Mouse (Mus musculus) limb, embryonic 14.5 days (tissue): ENCODE measurements around the gene Enam. TPM values are rescaled to one million over a fixed set of nuclear protein-coding genes. Genes with fewer than 3 reads are reported as not detected.

Experiments used
- ATAC-seq: fragments of 200-750 bp; cut with Nextera tagmentation; 2 replicates; pipeline ENCODE4 v1.8.0; 2017; ENCODE audit warnings: low read depth, moderate number of reproducible peaks, moderate TSS enrichment; ENCODE audit not compliant: low FRiP score
- DNase-seq: peaks from one replicate; pipeline ENCODE4 v3.0.0-alpha.2; 2015; ENCODE audit warnings: low spot score
- H3K27ac ChIP-seq: fragments of 300-500 bp; sonication (generic); replicated peaks from 2 replicates; pipeline ENCODE4 v1.5.1; 2014; ENCODE audit warnings: low read depth, mild to moderate bottlenecking, low read length, moderate library complexity, mixed read lengths
- H3K27me3 ChIP-seq: fragments of 300-500 bp; sonication (generic); 2 replicates; pipeline ENCODE4 v1.6.1; 2014; ENCODE audit warnings: low read length, mixed read lengths; ENCODE audit not compliant: control insufficient read depth, insufficient read depth
- H3K36me3 ChIP-seq: fragments of 300-500 bp; sonication (generic); 2 replicates; pipeline ENCODE4 v1.6.1; 2014; ENCODE audit warnings: mild to moderate bottlenecking, low read length, moderate library complexity, mixed read lengths; ENCODE audit not compliant: control insufficient read depth, insufficient read depth
- H3K4me1 ChIP-seq: fragments of 300-500 bp; sonication (generic); 2 replicates; pipeline ENCODE4 v1.6.1; 2014; ENCODE audit warnings: antibody characterized with exemption, low read length, mixed read lengths; ENCODE audit not compliant: control insufficient read depth, insufficient read depth
- H3K4me2 ChIP-seq: fragments of 300-500 bp; sonication (generic); replicated peaks from 2 replicates; pipeline ENCODE4 v1.6.1; 2014; ENCODE audit warnings: low read depth, mild to moderate bottlenecking, low read length, moderate library complexity; ENCODE audit not compliant: severe bottlenecking
- H3K4me3 ChIP-seq: fragments of 300-500 bp; sonication (generic); replicated peaks from 2 replicates; pipeline ENCODE4 v1.5.1; 2014; ENCODE audit warnings: low read length
- H3K9ac ChIP-seq: fragments of 300-500 bp; sonication (generic); 2 replicates; pipeline ENCODE4 v1.6.1; 2014; ENCODE audit warnings: mild to moderate bottlenecking, low read depth, low read length, moderate library complexity; ENCODE audit not compliant: severe bottlenecking
- H3K9me3 ChIP-seq: fragments of 300-500 bp; sonication (generic); 2 replicates; pipeline ENCODE4 v1.6.1; 2016; ENCODE audit warnings: low read length; ENCODE audit not compliant: control insufficient read depth
- POLR2A ChIP-seq: fragments of 200-500 bp; IDR thresholded peaks from 2 replicates; pipeline ENCODE4 v1.8.0; 2012; ENCODE audit warnings: inconsistent platforms, mild to moderate bottlenecking, moderate library complexity, borderline replicate concordance; ENCODE audit not compliant: insufficient read depth, insufficient read length; ENCODE audit errors: extremely low read depth
- WGBS: fragments of 180-500 bp; shearing (Covaris S2); extraction: QIAGEN DNeasy Blood & Tissue Kit; methylation state at CpG from one replicate; pipeline ENCODE4 v1.1.7; 2014; 5-methylcytosine and 5-hydroxymethylcytosine counted together
- polyA plus RNA-seq, 2 experiments: library from polyadenylated mRNA; depleted of rRNA in 1 of 2; stranded (reverse) in 1 of 2; unstranded in 1 of 2; fragments of >200 nt; fragmentation: Nextera tagmentation in 1 of 2; extraction: Ambion mirVana in 1 of 2; gene quantifications; 2 replicates each; pipeline versions ENCODE4 v1.2.1 to v1.2.3; 2012 to 2014

The Enam gene
- polyA plus RNA-seq, 2 experiments, result 0.03 to 0.07 TPM

GRCm38 (mm10) chr5:88491111-88491510 is 3.3 kb downstream of the Enam start:
- H3K4me3 ChIP-seq, result no peak overlapping the region
- 90% methylated on average over 5 of the region's 5 CpGs for WGBS
- no peaks in the 10 kb centered on the region for H3K9me3 ChIP-seq
- TF ChIP-seq POLR2A, result no peak
- H3K27me3 ChIP-seq, result no peaks in the 10 kb centered on the region
- H3K9ac ChIP-seq, result no peak overlapping the region
- no peaks in the 10 kb centered on the region for H3K36me3 ChIP-seq
- no peaks in the 10 kb centered on the region for H3K4me1 ChIP-seq
- H3K27ac ChIP-seq, result no peak overlapping the region
- DNase-seq (no peak), ATAC-seq (no peak)
- no peak overlapping the region for H3K4me2 ChIP-seq

DNA sequence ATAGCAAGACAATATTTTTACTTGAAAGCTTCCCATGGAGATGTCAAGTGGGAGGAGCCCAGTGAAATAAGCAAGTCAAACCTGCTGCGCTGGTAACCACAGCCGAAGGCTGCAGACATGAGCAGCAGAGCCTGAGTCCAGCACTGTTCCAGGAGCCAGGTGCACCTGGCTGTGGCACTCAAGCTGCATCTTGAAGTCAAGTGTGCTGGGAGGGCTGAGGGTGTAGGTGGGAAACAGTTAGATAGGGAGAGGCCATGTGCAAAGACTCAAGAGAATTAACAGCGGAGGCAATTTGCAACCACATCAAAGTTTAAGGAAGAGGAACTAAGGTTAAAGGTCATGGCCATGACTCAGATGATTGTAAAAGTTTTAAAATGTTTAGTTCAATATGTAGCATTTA is 12.0 kb downstream of the Enam start:
- no peaks in the 10 kb centered on the region for H3K36me3 ChIP-seq
- H3K9me3 ChIP-seq, result no peaks in the 10 kb centered on the region
- H3K4me2 ChIP-seq, result no peak overlapping the region
- no peak overlapping the region for H3K4me3 ChIP-seq
- no peak overlapping the region for H3K27ac ChIP-seq
- TF ChIP-seq POLR2A, result no peak
- DNase-seq (no peak), ATAC-seq (no peak)
- 65% methylated on average over 3 of the region's 3 CpGs for WGBS
- no peaks in the 10 kb centered on the region for H3K27me3 ChIP-seq
- no peak overlapping the region for H3K9ac ChIP-seq
- no peaks in the 10 kb centered on the region for H3K4me1 ChIP-seq

DNA sequence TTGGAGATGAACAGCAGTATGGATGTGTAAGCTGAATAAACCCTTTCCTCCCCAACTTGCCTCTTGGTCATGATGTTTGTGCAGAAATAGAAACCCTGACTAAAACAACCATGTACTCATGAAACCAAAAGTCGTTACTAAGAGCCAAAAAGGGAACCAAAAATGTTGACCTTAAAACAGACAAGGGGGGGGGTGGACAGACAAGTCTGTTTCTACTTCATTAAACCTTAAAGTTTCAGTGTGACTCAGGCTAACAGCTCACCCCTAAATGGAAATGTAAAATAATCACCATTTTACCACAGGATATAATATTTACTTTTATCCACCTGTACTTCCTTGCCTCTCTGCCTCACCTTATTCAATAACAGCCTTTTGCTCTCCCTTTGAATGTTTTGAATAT is 20.8 kb downstream of the Enam start:
- Histone ChIP-seq H3K9ac (no peak overlapping the region), H3K27me3 (no peaks in the 10 kb centered on the region), H3K36me3 (no peaks in the 10 kb centered on the region), H3K27ac (no peak overlapping the region), H3K4me3 (no peak overlapping the region), H3K4me2 (no peak overlapping the region), H3K9me3 (no peaks in the 10 kb centered on the region), H3K4me1 (no peaks in the 10 kb centered on the region)
- no peak for TF ChIP-seq POLR2A
- no peak for DNase-seq
- WGBS, result 50% methylated on average over 1 of the region's 1 CpGs
- ATAC-seq, result no peak

DNA sequence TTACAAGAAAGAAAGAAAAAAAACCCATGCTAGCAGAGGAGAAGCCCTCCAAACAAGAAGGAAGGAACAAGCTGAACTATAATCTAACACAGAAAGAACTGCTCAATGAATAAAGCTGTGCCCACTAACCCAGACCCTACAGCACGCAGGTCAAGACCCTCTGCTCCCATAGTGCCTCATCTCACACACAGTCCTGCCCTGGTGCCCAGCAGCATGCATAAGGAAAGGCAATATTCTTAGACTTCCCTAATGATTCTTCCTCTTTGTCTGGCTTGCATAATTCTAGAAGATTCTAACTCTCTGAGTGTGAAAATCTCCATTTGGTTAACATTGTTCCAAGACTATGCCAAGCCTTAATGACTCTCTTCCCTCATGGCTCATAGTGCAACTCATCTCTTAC is 21.2 kb downstream of the Enam start:
- Histone ChIP-seq H3K27ac (no peak overlapping the region), H3K9me3 (no peaks in the 10 kb centered on the region), H3K27me3 (no peaks in the 10 kb centered on the region), H3K4me2 (no peak overlapping the region), H3K9ac (no peak overlapping the region), H3K4me3 (no peak overlapping the region), H3K4me1 (no peaks in the 10 kb centered on the region), H3K36me3 (no peaks in the 10 kb centered on the region)
- TF ChIP-seq POLR2A, result no peak
- DNase-seq (no peak), ATAC-seq (no peak)
- 83% methylated on average over 1 of the region's 1 CpGs for WGBS

- Histone ChIP-seq H3K4me2 (no peak overlapping the region), H3K9ac (no peak overlapping the region), H3K4me1 (no peaks in the 10 kb centered on the region), H3K27ac (no peak overlapping the region), H3K27me3 (no peaks in the 10 kb centered on the region), H3K36me3 (no peaks in the 10 kb centered on the region), H3K4me3 (no peak overlapping the region), H3K9me3 (no peaks in the 10 kb centered on the region)
- WGBS, result 1% methylated on average over 2 of the region's 2 CpGs
- TF ChIP-seq POLR2A, result no peak
- DNase-seq, result peak; percentile 51
- ATAC-seq, result no peak
Observed at GRCm38 (mm10) chr5:88519232-88519631, 31.5 kb downstream of the Enam start.

DNA sequence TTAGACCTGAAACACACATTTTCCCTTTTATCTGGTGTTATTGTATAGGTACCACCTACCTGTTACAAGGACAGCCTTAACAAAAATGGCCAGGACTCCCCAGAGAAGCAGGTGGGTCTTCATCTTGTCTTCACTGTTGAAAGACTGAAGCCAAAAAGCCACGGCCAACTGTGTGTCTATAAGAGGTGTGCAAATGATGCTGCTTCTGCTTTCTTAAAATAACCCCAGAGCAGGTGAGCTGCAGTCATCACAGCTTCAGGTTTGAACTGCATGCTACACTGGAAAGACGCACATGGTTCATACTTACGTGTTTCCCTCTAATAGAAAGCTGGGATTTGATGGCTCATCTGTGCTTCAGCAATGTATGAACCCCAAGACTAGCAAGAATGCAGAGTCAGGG is 39.9 kb downstream of the Enam start, which contains the start of gene Jchain:
Gene Jchain (minus strand): TSS at position 235 of the 400 bp plus-strand sequence.
- DNase-seq (no peak), ATAC-seq (no peak)
- Histone ChIP-seq H3K4me1 (no peaks in the 10 kb centered on the region), H3K36me3 (no peaks in the 10 kb centered on the region), H3K9me3 (no peaks in the 10 kb centered on the region), H3K27me3 (no peaks in the 10 kb centered on the region), H3K4me2 (no peak within 1 kb of the TSS), H3K4me3 (no peak within 1 kb of the TSS), H3K27ac (no peak within 1 kb of the TSS), H3K9ac (no peak within 1 kb of the TSS)
- 83% methylated on average over 3 of the region's 3 CpGs for WGBS
- TF ChIP-seq POLR2A, result no peak
